Mouse (Mus musculus): ENCODE results near the gene Trhr2.
A peak's percentile ranks its signal among the peaks of the same experiment; 100 is the strongest.

The Trhr2 gene

GRCm38 (mm10) chr8:122360696-122361416 is at the start of gene Trhr2:
Gene Trhr2 (minus strand): TSS chr8:122360746.
- no peak for DNase-seq (ENCODE audit: low read depth, low spot score)

GRCm38 (mm10) chr8:122407678-122408077 is 47.1 kb upstream of the Trhr2 start:
- DNase-seq (ENCODE audit: low read depth, low spot score): no peak

- no peak for DNase-seq (ENCODE audit: low read depth, low spot score)
These were observed 44.7 kb upstream of the Trhr2 start for GRCm38 (mm10) chr8:122405146-122405805.

GRCm38 (mm10) chr8:122398186-122398585 is 37.6 kb upstream of the Trhr2 start:
- no peak for DNase-seq (ENCODE audit: low read depth, low spot score)

- no peak for DNase-seq (ENCODE audit: low read depth, low spot score)
These were observed 34.7 kb upstream of the Trhr2 start for GRCm38 (mm10) chr8:122395291-122395690.

GRCm38 (mm10) chr8:122393717-122394116 is 33.2 kb upstream of the Trhr2 start:
- no peak for DNase-seq (ENCODE audit: low read depth, low spot score)

GRCm38 (mm10) chr8:122390758-122391157 is 30.2 kb upstream of the Trhr2 start:
- no peak for DNase-seq (ENCODE audit: low read depth, low spot score)

GRCm38 (mm10) chr8:122389357-122389756 is 28.8 kb upstream of the Trhr2 start:
- peak; percentile 19 for DNase-seq (ENCODE audit: low read depth, low spot score)

GRCm38 (mm10) chr8:122383039-122383438 is 22.5 kb upstream of the Trhr2 start:
- no peak for DNase-seq (ENCODE audit: low read depth, low spot score)

GRCm38 (mm10) chr8:122376365-122377231 is 16.1 kb upstream of the Trhr2 start, which contains the start of gene Zc3h18:
Gene Zc3h18 (plus strand): TSS chr8:122376609.
- peak; percentile 100 for DNase-seq (ENCODE audit: low read depth, low spot score)

- peak; percentile 11 for DNase-seq (ENCODE audit: low read depth, low spot score)
These were observed 15.3 kb upstream of the Trhr2 start for GRCm38 (mm10) chr8:122375751-122376364.

- peak; percentile 10 for DNase-seq (ENCODE audit: low read depth, low spot score)
These were observed 14.8 kb upstream of the Trhr2 start for GRCm38 (mm10) chr8:122375320-122375719.

- no peak for DNase-seq (ENCODE audit: low read depth, low spot score)
These were observed 11.2 kb upstream of the Trhr2 start for GRCm38 (mm10) chr8:122371706-122372105.

GRCm38 (mm10) chr8:122369665-122370064 is 9.1 kb upstream of the Trhr2 start:
- peak; percentile 69 for DNase-seq (ENCODE audit: low read depth, low spot score)

- no peak for DNase-seq (ENCODE audit: low read depth, low spot score)
These were observed 7.9 kb upstream of the Trhr2 start for GRCm38 (mm10) chr8:122368494-122368893.

- DNase-seq (ENCODE audit: low read depth, low spot score): no peak
These were observed 2.4 kb upstream of the Trhr2 start for GRCm38 (mm10) chr8:122362967-122363366.

GRCm38 (mm10) chr8:122362271-122362670 is 1.7 kb upstream of the Trhr2 start:
- no peak for DNase-seq (ENCODE audit: low read depth, low spot score)

GRCm38 (mm10) chr8:122359111-122359775 is 1.3 kb downstream of the Trhr2 start:
- DNase-seq (ENCODE audit: low read depth, low spot score): no peak

GRCm38 (mm10) chr8:122357641-122358040 is 2.9 kb downstream of the Trhr2 start:
- no peak for DNase-seq (ENCODE audit: low read depth, low spot score)

- no peak for DNase-seq (ENCODE audit: low read depth, low spot score)
These were observed 3.3 kb downstream of the Trhr2 start for GRCm38 (mm10) chr8:122357202-122357601.
